Mouse (Mus musculus) spleen, adult 18-20 months (tissue): Measurements from ENCODE around the gene Lfng.

Source experiments
- DNase-seq, 2 experiments: peaks; one replicate each; pipeline ENCODE4 v3.0.0; 2022; ENCODE audit warnings: mixed read lengths in 2 of 2

The Lfng gene

DNA sequence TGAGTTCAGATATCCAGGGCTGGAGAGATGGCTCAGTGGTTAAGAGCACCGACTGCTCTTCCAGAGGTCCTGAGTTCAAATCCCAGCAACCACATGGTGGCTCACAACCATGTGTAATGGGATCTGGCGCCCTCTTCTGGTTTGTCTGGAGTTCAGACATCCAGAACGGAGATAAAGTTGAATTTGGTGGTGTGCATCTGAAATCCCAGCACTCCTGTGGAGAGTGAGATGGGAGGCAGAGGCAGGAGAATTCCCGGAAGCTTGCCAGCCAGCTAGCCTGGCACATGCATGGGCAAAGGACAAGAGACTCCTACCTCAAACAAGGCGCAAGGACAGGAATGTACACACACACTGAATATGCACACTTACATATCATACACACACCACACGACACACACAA lies 37.1 kb downstream of the Lfng start:
- DNase-seq, result no peak

DNA sequence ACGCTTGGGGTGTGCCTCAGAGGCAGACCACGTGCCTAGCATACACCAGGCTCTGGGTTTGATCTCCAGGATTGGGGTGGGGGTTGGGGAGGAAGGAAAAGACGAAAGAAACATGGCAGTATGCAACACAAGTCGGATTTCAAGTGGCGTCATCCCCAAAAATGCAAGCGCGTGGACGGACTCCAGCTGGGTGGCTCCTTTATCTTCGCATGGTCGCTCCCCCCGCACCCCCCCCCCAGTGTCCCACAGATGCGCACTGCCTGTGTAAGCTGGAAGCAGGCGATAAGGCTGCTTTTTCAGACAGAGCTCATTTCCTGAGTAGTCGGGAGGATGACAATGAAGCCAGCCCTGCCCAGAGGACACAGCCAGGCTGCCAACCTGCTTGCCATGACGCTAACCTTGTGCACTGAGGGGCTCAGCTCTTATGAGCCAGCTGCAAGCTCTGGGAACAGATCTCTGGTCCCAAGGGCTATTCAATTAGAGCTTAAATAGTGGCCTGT lies 37.6 kb downstream of the Lfng start:
- no peak for DNase-seq

DNA sequence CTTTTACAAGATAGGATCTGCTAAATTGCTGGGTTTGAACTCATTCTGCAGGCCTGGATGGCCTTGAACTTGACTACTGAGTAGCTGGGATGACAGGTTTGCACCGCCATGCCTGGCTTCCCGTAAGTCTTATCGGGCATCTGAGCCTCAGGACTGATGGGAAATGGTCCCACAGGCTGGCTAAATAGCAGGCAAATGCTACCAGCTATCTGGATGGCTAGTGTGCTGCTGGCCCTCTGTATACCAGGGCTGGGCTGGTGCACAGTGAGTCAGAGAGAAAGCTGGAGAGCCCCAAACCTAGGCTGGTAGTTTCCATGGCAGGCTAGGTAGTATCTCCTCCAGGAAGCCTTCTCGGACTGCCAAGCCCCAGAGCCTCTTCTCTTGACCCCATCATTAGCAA lies 38.3 kb downstream of the Lfng start:
- DNase-seq, result no peak

DNA sequence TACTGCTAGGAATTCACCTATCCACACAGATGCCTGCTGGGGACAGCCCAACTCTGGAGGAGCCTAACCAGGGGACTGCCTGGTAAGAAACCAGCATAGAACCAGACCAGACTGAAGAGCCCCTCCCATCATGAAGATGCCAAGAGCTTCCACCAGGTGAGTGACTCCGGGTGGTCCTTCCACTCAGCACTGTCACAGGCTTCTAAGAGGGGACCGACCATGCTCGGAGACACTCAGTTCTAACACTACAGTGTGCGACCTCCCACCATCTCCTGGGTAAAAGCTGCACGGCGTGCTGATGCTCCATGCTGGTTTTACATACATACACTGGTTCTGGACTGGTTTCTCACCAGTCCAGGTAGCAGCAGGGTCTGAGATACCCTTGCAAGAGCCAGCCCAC lies 39.1 kb downstream of the Lfng start:
- DNase-seq, result no peak

DNA sequence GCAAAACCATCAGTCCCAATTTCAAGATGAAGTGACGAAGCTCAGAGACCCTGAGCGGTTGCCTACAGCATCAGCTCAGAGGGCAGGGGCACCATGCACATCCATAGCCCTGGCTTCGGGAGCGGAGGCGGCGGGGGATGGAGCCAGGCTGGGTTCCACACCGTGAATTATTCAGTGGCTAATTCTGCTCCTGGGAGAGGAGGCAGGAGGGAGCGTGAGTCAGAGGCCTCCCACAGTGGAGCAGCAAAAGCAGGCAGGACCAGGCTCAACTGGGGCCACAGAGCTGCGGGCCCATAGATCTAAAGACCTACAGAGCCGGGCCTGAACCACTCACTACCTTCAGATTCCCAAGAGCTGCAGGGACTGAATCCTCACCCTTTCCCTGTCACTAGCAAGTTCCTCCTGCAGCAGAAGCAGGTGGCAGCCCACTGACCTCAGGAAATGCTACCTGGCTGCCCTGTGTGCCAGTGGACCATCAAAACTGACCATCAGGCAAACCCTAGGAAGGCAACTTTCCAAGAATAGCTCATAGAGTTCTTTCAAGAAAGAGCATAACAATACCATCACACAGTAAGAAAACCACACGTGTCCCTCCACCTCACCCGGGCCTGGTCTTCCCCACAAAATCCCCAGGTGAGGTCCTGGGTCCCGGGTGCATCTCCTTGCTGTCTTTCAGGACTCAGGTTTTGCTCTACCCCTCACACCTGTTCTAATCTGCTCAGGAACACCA lies 40.1 kb downstream of the Lfng start:
- no peak for DNase-seq

DNA sequence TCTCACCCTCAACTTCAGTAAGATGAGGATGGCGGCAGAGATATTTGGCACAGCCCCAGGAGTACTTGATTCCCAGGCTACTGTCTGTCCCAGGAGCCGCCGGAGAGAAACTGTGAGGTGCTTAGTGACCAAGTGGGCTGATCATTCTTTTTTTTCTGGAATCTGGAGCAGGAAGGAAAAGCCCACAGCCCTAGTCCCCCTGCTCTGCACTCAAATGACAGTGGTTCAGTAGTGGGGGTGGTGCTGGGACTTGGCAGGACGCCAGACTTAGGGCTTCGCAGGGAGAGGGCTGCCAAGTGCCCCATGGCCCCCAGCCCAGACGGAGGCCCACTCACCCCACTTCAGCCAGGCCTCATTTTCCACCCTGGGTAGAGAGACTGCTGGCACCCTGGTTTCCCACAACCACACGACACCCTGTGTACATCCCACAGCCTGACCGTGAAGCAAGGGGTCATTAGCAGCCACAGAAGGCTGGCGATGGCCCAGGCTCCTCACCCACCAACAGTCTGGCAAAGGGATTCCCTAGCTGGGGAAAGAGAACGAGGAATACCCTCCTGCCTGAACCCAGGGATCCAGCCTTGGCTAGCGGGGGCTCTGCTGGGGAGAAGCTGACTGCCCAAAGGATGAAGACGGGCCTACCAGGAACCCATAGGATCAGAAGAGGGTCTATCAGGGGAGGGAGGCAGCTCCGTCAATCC lies 40.9 kb downstream of the Lfng start:
- no peak for DNase-seq

DNA sequence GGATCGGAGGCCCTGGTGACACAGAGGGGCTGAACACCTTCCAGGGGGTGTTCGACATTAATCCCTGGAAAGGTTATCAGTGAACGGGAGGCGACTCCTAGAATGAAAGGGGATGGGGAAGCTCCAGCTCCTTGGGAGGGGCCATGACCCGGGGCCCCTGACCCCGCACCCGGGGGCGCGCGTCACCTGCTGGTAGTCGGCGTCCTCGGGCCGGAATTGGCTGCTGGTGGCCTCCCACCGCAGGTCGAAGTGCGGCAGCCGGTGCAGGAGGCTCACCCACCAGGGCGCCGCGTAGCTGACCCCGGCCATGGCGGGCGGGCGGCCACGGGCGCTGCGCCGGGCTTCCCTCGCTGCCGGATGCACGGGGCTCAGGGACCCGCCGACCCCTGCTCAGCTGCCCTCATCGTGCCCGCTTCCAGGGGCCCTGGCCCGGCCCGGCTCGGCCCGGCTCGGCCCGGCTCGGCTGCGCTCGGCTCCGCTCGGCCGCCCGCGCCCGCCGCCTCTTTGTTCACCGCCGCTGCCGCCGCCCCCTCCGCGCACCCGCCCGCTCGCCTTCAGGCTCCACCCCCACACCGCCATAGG lies 41.5 kb downstream of the Lfng start, which contains the start of gene Ttyh3:
Gene Ttyh3, minus strand, starts transcription at position 513 of the 582 bp plus-strand sequence.
- no peak for DNase-seq

DNA sequence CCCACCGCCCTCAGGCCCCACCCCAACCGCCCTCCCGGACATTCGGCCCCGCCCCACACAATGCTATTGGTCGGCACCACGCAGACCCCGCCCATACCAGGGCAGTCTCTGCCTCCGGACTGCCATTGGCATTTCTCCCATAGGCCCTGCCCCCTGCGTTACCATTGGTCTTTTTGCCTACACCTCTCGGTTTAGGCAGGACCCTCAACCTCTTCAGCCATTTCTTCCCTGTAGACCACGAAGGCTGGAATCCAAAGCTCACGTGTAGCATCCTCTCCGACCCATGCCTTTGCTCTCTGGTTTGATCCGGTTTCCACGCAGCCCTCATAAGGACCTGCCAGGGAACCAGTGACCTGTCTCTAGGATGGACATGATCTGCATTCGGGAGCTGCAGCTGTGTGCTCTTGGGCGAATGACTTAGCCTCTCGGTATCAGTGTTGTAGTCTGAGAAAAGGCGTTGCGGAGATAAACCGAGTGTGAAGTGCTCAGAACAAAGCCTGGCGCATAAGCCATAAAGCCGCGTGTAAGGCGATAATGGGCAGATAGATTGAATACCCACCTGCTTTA lies 42.1 kb downstream of the Lfng start:
- DNase-seq, result peak; percentile 96 to 97

DNA sequence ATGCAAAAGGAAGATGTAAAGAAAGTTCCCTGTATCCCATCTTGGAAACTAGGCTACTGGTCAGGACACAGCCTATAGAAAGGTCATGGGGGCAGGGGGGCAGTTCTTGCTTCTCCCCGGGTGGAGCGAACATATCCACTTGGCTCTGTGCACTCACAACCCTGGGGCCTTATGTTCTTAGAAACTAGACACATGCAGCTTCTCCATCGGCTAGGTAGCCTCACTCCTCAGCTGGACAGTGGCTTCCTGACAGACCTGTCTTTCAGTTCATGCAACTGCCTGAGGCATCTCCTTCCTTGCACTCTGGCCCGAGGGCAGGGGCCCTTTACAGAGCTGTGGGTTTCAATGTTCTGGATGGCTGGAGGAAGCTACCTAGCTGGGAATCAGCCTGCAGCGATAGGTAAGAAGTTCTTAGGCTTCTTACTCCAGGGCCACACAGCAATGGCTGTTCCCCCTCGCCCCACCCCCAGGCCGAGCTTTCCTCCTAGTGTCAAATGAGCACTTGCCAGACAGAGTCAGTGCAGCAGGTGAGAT lies 42.8 kb downstream of the Lfng start:
- DNase-seq, result no peak

DNA sequence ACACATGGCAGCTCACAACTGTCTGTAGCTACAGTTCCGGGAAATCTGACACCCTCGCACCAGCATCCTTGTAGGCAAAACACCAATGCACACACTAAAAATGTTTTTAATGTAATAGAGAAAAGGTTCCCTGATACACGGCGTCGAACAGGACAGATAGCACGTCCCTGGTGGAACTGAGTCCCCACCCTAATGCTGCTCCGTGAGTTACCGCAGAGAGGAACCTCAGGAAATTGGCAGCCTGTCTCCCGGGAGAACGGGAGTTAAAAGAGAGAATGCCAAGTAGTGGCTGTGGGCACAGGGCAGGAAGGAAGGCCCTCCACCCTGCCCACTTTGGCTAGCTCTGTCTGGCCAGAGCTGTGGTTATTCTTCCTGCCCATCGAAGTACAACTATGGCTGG lies 44.1 kb downstream of the Lfng start:
- DNase-seq, result no peak

DNA sequence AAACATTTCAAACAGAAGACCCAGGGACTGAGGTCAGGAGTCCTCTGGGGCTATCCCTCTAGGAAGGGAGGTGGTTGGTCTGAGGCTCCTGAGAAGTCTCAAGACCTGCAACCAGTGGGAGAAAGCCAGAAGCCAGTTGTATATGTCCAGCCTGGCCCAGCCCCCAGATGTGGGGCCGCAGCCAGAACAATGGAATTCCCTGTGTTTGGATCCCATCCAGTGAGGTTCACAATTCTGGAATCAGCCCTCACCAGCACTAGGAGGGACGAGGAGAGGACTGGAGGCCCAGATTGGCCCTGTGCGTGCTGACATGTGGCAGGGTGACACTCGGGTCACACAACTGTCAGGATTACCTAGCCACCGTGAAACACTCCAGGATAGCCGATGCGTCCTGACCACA lies 45.5 kb downstream of the Lfng start:
- DNase-seq, result no peak

DNA sequence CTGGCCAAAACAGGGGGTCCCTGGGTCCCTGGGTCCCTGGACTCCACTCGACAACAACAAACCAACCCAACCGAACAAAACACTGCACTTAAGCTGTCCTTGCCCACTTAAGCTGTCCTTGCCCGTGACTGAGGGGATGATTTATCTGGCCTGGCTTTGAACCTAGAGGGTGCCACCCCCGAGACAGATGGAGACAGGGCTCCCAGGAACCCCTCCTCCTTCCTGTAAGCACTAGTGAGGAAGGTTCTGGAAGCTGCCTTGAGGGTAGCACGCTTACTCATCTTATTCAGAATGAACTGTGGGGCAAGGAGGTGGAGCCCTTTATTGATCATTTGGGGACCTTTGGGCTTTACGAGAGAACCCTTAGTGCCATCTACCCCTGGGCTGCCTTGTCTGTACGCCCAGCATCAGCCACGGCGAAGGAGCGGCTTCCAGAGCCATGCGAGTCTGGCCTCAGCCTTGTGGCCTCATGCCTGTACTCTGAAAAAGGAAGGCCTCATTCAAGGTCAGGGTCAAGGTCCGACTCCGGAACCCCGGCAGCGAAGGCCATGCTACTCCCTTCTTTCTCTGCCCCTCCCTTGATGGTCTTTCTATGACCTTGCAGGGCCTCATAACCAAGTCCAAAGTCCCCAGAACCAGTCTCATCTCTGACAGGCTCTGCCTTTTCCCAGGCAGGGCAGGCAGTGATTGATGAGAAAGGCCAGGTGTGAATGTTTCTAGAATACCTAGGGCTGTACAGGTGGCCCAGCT lies 47.2 kb downstream of the Lfng start:
- DNase-seq, result no peak

DNA sequence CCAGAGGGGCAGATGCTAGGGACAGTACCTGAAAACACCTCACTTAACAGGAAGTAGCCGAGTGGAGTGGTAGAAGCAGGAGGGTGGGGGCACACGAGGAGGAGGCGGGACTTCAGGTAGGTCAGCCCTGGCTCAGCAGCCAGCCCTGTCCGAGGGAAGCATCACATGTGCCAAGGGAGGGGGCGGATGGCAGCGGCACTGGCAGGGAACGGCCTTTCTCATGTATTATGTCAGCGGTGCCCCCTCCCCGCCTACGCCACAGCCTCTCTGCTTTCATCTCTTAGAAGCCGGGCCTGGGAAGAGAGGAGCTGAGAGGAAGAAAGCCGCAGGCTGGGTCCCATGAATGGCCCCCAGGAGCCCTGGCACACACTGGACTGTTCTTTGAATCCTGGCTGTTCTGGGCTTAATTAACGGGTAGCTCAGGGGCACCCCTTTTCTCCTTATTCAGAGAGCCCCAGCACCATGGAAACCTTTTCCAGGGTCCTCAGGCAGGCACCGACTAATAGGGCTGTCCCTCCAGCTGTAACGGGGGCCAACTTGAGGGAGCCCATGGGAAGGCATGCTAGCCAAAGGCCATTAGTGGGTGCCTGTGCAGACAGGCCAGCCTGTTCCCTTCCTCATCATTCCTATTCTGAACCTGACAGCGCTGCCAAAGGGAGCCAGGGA lies 52.6 kb downstream of the Lfng start:
- DNase-seq, result no peak

DNA sequence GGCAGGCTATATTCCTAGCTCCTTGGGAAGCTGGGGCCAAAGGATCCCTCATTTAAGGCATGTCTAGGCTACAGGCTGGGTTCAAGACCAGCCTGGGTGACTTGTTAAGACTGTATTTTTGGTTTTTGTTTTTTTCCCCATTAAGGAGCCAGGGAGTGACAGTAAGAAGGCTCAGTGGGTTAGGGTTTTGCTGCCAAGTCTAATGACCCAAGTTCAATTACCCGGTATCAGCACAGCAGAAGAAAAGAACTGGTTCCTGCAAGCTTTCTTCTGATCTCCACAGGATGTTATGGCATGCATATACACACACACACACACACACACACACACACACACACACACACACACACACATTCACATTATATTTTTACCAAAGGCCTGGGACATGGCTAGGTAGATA lies 53.3 kb downstream of the Lfng start:
- DNase-seq, result no peak

DNA sequence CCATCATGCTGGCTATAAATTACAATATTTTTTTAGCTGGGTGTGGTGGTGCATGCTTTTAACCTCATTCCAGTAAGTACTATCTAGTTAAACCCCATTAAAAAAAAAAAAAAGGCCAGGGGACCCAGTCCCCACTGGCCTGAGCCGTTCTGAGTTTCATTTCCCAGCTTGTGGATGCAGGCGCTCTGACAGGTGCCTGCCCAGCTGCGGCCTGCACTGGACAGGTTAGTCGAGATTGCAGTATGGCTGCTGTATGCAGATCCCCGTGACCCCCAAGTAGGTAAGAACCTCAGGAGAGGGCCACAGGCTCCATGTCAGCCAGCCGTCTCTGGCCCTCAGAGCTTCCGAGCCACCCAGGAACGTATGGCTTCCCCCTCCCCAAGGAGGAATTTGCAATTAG lies 54.3 kb downstream of the Lfng start:
- DNase-seq, result no peak

DNA sequence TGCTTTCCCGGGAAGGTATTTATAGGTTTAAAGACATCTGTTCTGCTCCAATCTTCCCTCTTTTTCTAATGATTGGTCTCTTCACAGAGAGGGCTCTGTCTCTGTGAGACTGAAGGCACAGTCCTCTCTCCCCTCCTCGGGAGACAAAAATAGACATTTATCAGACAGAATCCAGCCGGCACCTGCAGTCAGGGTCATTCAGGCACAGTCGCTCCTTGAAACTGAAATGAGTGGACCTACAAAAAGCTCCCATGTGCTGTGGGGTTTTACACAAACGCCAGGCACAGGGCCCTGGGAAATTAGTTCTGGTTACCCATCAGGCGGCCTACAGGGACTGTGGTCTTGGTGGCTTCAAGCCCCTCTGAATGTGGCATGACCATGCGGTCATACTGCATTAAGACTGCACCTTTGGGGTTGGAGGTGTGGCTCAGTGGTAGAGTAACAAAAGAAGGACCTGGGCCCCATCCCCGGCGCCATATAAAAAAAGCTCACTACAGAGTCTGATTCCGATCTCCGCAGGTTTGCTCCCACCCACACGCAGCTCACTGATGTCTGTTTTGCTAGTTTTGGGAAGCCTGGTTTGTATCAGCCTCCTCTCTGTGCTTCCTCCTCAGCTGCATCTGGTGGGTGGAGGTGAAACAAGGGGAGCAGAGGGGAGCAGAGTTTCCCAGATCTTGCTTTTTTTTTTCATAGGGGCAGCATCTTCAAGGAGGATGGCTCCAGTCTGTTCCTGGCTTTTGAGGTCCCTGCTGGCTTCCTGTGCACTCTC lies 54.9 kb downstream of the Lfng start:
- DNase-seq, result peak in 1 of 2 experiments; percentile 23

DNA sequence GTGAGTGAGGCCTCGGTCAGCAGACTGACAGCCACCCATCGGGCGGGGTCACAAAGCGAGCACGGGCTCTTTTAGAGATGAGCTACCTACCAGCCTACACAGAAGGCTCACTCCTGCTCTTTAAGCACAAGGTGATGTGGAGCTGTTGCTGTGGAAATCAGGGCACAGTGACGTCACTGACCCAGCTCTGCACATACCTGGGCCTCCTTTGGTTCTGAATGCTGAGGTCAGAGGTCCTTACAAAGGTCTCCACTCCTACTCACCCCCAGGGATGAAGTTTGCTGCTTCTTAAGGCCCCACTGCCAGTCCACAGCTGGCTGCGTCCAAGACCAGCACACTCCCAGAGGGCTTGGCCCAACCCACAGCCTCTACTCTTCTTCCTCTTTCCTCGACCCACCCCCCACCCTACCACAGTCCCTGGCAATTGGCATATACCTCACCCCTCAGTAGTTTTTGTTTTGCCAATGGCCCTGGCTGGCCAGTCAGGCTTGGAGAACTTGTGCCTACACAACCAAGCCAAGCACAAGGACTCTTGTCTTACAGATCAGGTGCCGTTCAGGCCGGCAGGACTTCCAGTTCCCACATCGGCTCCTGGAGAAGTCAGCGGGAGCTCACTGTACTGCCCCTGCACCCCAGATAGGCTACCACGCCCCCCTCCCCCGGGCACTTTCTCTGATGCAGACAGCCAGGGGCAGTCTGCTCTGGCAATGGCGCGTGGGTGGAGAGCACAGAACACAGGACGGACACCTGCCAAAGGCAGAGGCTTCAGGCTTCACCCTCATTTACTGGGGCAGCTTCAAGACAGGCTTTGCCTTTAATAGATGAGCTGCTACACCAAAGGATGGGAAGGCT lies 55.8 kb downstream of the Lfng start:
- peak; percentile 51 to 59 for DNase-seq

DNA sequence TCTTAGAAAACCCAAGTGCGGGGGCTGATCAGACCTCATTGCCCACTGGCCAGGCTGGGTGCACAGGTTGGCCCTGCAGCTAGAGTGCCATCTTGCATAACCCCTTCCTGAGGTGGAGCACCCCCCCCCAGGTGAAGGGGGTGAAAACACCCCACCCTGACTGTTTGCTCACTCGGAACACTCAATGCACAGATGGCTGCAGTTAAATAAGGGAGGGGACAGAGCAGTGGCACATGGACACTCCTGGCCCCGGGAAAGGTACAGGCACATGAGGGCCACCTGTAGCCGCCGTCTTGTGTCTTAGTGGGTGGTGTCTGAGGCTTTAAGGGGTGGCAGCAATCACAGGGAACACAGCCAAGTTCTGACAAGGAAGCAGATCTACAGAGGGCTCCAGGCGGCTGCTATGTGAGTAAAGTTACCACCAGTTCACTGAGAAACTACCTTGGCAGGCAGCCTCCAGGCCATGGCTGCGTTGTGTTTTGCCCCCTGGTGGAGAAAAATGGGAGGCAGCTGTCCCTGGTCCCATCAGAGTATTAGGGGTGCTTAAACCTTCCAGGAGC lies 56.6 kb downstream of the Lfng start:
- DNase-seq, result peak; percentile 65 to 73
